Mouse (Mus musculus): Measurements from ENCODE around the gene Robo2. TPM values are rescaled to one million over a fixed set of nuclear protein-coding genes. Genes with fewer than 3 reads are reported as not detected.

The Robo2 gene
- polyA plus RNA-seq, 1 experiment from 2014 or later: 32.4 TPM

- Histone ChIP-seq H3K4me1 (replicated peaks; ENCODE audit: control insufficient read depth, insufficient read depth, low read length) (no peaks in the 10 kb centered on the region), H3K27me3 (replicated peaks; ENCODE audit: control insufficient read depth, insufficient read depth, low read length) (peaks cover 23% of the 10 kb centered on the region), H3K4me3 (ENCODE audit: low read depth, low read length) (peak overlapping the region; percentile 51), H3K36me3 (ENCODE audit: control insufficient read depth, insufficient read depth, low read length) (no peaks in the 10 kb centered on the region), H3K9ac (ENCODE audit: low read depth, low read length) (no peak overlapping the region), H3K4me2 (peak overlapping the region; percentile 74), H3K27ac (ENCODE audit: low read depth, low read length) (no peak overlapping the region), H3K9me3 (ENCODE audit: control insufficient read depth, low read length) (no peaks in the 10 kb centered on the region)
- ATAC-seq (replicated peaks; ENCODE audit: low FRiP score) (0 out of 2 replicates have a peak, but pooled peaks have one; percentile 18), DNase-seq (ENCODE audit: low spot score) (peak; percentile 41)
- whole genome bisulfite sequencing: 1% methylated on average over 20 of the region's 20 CpGs
Observed at GRCm38 (mm10) chr16:74412471-74413291, 1.1 kb upstream of the Robo2 start.

DNA sequence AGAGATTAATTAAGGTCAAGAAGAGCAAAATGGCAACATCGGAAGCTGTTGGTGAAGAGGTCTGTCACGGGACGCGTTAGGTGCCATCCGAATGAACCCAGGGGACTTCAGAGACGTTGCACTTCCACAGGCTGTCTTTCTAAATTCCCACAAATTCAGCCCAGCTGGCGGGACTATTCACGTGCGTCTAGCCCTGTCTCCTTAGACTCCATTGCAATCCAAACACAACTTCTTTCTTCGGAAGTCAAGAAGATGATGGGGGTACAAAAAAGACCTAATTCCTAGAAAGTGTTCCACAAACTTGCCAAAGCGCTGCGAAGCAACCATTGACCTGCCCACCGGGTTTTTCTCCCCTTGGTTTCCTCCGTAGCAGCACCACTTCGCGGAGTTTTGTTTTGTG is 604 bp downstream of the Robo2 start:
- DNase-seq (ENCODE audit: low spot score) (no peak), ATAC-seq (replicated peaks; ENCODE audit: low FRiP score) (no peak)
- peaks cover 23% of the 10 kb centered on the region for H3K27me3 ChIP-seq (replicated peaks; ENCODE audit: control insufficient read depth, insufficient read depth, low read length)
- H3K4me2 ChIP-seq: peak overlapping the region; percentile 74
- 1% methylated on average over 16 of the region's 16 CpGs for WGBS
- no peaks in the 10 kb centered on the region for H3K36me3 ChIP-seq (ENCODE audit: control insufficient read depth, insufficient read depth, low read length)
- no peak overlapping the region; the same call in 1 of the 2 replicates for H3K27ac ChIP-seq (ENCODE audit: low read depth, low read length)
- no peaks in the 10 kb centered on the region for H3K9me3 ChIP-seq (ENCODE audit: control insufficient read depth, low read length)
- peak overlapping the region; percentile 46; the same call in 1 of the 2 replicates for H3K9ac ChIP-seq (ENCODE audit: low read depth, low read length)
- peak overlapping the region; percentile 51 for H3K4me3 ChIP-seq (ENCODE audit: low read depth, low read length)
- no peaks in the 10 kb centered on the region for H3K4me1 ChIP-seq (replicated peaks; ENCODE audit: control insufficient read depth, insufficient read depth, low read length)

DNA sequence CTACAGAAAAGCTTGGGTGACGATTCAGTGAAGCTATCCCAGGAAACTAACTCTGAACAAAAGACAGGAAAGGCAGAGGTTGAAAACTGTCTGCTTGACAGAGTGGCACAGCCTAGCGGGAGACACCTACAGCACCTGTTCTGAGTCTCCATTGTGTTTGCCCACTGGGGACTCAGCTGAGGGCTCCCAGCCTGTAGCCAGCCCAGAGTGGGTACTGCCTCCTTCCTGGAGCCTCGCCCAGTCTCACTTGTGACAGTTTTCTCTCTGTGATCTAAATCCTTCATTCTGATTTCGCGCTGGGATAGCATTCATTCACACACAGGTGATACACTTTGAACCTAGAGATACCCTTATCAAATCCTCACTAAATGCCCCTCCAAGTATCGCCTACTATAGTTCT is 1.5 kb downstream of the Robo2 start:
- Histone ChIP-seq H3K27me3 (replicated peaks; ENCODE audit: control insufficient read depth, insufficient read depth, low read length) (peaks cover 23% of the 10 kb centered on the region), H3K4me1 (replicated peaks; ENCODE audit: control insufficient read depth, insufficient read depth, low read length) (no peaks in the 10 kb centered on the region), H3K4me3 (ENCODE audit: low read depth, low read length) (peak overlapping the region; percentile 51), H3K27ac (ENCODE audit: low read depth, low read length) (no peak overlapping the region), H3K4me2 (peak overlapping the region; percentile 74), H3K9me3 (ENCODE audit: control insufficient read depth, low read length) (no peaks in the 10 kb centered on the region), H3K9ac (ENCODE audit: low read depth, low read length) (0 out of 2 replicates have a peak overlapping the region, but pooled peaks have one; percentile 30), H3K36me3 (ENCODE audit: control insufficient read depth, insufficient read depth, low read length) (no peaks in the 10 kb centered on the region)
- DNase-seq (ENCODE audit: low spot score): no peak
- ATAC-seq (replicated peaks; ENCODE audit: low FRiP score): no peak
- WGBS: 21% methylated on average over 6 of the region's 6 CpGs

DNA sequence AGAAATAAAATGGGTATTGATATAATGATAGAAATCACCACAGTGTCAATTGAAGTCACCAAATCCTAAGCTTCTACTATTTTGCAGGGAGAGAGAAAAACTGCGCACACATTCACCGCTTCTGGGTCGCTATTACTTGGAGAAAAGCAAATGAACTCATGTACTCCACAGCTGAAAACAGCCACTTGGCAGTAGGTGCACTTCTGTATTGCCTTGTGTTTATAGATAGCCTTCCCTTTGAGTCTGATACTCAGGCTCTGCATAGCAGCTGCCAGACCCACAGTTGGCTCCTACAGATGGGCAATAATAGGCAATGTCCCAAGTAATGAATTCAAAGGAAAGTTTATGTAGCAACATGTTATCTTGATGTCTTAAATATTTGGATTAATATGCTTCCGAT is 2.1 kb downstream of the Robo2 start:
- no peak for ATAC-seq (replicated peaks; ENCODE audit: low FRiP score)
- H3K27me3 ChIP-seq (replicated peaks; ENCODE audit: control insufficient read depth, insufficient read depth, low read length): peaks cover 23% of the 10 kb centered on the region
- H3K4me1 ChIP-seq (replicated peaks; ENCODE audit: control insufficient read depth, insufficient read depth, low read length): no peaks in the 10 kb centered on the region
- H3K4me2 ChIP-seq: peak overlapping the region; percentile 26
- DNase-seq (ENCODE audit: low spot score): no peak
- H3K9me3 ChIP-seq (ENCODE audit: control insufficient read depth, low read length): no peaks in the 10 kb centered on the region
- H3K36me3 ChIP-seq (ENCODE audit: control insufficient read depth, insufficient read depth, low read length): no peaks in the 10 kb centered on the region
- no peak overlapping the region for H3K27ac ChIP-seq (ENCODE audit: low read depth, low read length)
- no peak overlapping the region for H3K9ac ChIP-seq (ENCODE audit: low read depth, low read length)
- 57% methylated on average over 4 of the region's 4 CpGs for WGBS
- H3K4me3 ChIP-seq (ENCODE audit: low read depth, low read length): peak overlapping the region; percentile 51

GRCm38 (mm10) chr16:74408566-74408965 is 3.1 kb downstream of the Robo2 start:
- H3K27ac ChIP-seq (ENCODE audit: low read depth, low read length): no peak overlapping the region
- ATAC-seq (replicated peaks; ENCODE audit: low FRiP score) (no peak), DNase-seq (ENCODE audit: low spot score) (no peak)
- H3K4me2 ChIP-seq: peak overlapping the region; percentile 29; the same call in 1 of the 2 replicates
- H3K9me3 ChIP-seq (ENCODE audit: control insufficient read depth, low read length): no peaks in the 10 kb centered on the region
- no peaks in the 10 kb centered on the region for H3K4me1 ChIP-seq (replicated peaks; ENCODE audit: control insufficient read depth, insufficient read depth, low read length)
- H3K27me3 ChIP-seq (replicated peaks; ENCODE audit: control insufficient read depth, insufficient read depth, low read length): peaks cover 23% of the 10 kb centered on the region
- no peak overlapping the region for H3K9ac ChIP-seq (ENCODE audit: low read depth, low read length)
- H3K4me3 ChIP-seq (ENCODE audit: low read depth, low read length): peak overlapping the region; percentile 12; the same call in 1 of the 2 replicates
- no peaks in the 10 kb centered on the region for H3K36me3 ChIP-seq (ENCODE audit: control insufficient read depth, insufficient read depth, low read length)
- WGBS: 46% methylated on average over 1 of the region's 1 CpGs

- WGBS: 86% methylated on average over 2 of the region's 2 CpGs
Observed at GRCm38 (mm10) chr16:74397291-74397690, 14.3 kb downstream of the Robo2 start.

GRCm38 (mm10) chr16:74395678-74396077 is 15.9 kb downstream of the Robo2 start:
- ATAC-seq (replicated peaks; ENCODE audit: low FRiP score): no peak
- Histone ChIP-seq H3K4me2 (no peak overlapping the region), H3K36me3 (ENCODE audit: control insufficient read depth, insufficient read depth, low read length) (no peaks in the 10 kb centered on the region), H3K4me1 (replicated peaks; ENCODE audit: control insufficient read depth, insufficient read depth, low read length) (no peaks in the 10 kb centered on the region), H3K4me3 (ENCODE audit: low read depth, low read length) (no peak overlapping the region), H3K27me3 (replicated peaks; ENCODE audit: control insufficient read depth, insufficient read depth, low read length) (no peaks in the 10 kb centered on the region), H3K9me3 (ENCODE audit: control insufficient read depth, low read length) (no peaks in the 10 kb centered on the region), H3K9ac (ENCODE audit: low read depth, low read length) (no peak overlapping the region), H3K27ac (ENCODE audit: low read depth, low read length) (no peak overlapping the region)
- no peak for DNase-seq (ENCODE audit: low spot score)
- 80% methylated on average over 2 of the region's 2 CpGs for WGBS

More at GRCm38 (mm10) chr16:74397291-74397690, 14.3 kb downstream of the Robo2 start:
- ATAC-seq (replicated peaks; ENCODE audit: low FRiP score) (no peak), DNase-seq (ENCODE audit: low spot score) (no peak)
- Histone ChIP-seq H3K27me3 (replicated peaks; ENCODE audit: control insufficient read depth, insufficient read depth, low read length) (no peaks in the 10 kb centered on the region), H3K4me3 (ENCODE audit: low read depth, low read length) (no peak overlapping the region), H3K9ac (ENCODE audit: low read depth, low read length) (no peak overlapping the region), H3K36me3 (ENCODE audit: control insufficient read depth, insufficient read depth, low read length) (no peaks in the 10 kb centered on the region), H3K4me1 (replicated peaks; ENCODE audit: control insufficient read depth, insufficient read depth, low read length) (no peaks in the 10 kb centered on the region), H3K9me3 (ENCODE audit: control insufficient read depth, low read length) (no peaks in the 10 kb centered on the region), H3K27ac (ENCODE audit: low read depth, low read length) (no peak overlapping the region), H3K4me2 (no peak overlapping the region)

- Histone ChIP-seq H3K4me3 (ENCODE audit: low read depth, low read length) (no peak overlapping the region), H3K36me3 (ENCODE audit: control insufficient read depth, insufficient read depth, low read length) (no peaks in the 10 kb centered on the region), H3K27ac (ENCODE audit: low read depth, low read length) (no peak overlapping the region), H3K4me1 (replicated peaks; ENCODE audit: control insufficient read depth, insufficient read depth, low read length) (no peaks in the 10 kb centered on the region), H3K4me2 (no peak overlapping the region), H3K9me3 (ENCODE audit: control insufficient read depth, low read length) (no peaks in the 10 kb centered on the region), H3K27me3 (replicated peaks; ENCODE audit: control insufficient read depth, insufficient read depth, low read length) (no peaks in the 10 kb centered on the region), H3K9ac (ENCODE audit: low read depth, low read length) (no peak overlapping the region)
- 49% methylated on average over 2 of the region's 2 CpGs for WGBS
- no peak for DNase-seq (ENCODE audit: low spot score)
- no peak for ATAC-seq (replicated peaks; ENCODE audit: low FRiP score)
Observed at GRCm38 (mm10) chr16:74379458-74379857, 32.2 kb downstream of the Robo2 start.

Measured in liver, embryonic 11.5 days (tissue).